Mouse (Mus musculus) midbrain, embryonic 12.5 days (tissue): ENCODE results near the gene Shisa9. TPM values are rescaled to one million over a fixed set of nuclear protein-coding genes. Genes with fewer than 3 reads are reported as not detected.
A peak's percentile ranks its signal among the peaks of the same experiment; 100 is the strongest.

ENCODE experiments used
- ATAC-seq: fragments of 200-750 bp; cut with Nextera tagmentation; 2 replicates; pipeline ENCODE4 v1.8.0; 2017; ENCODE audit warnings: low read depth, moderate TSS enrichment, moderate library complexity; ENCODE audit not compliant: low FRiP score
- H3K27ac ChIP-seq: fragments of 300-500 bp; sonication (generic); replicated peaks from 2 replicates; pipeline ENCODE4 v1.5.1; 2016; ENCODE audit warnings: mild to moderate bottlenecking
- H3K27me3 ChIP-seq: fragments of 300-500 bp; sonication (generic); 2 replicates; pipeline ENCODE4 v1.6.1; 2016; ENCODE audit warnings: mild to moderate bottlenecking
- H3K36me3 ChIP-seq: fragments of 300-500 bp; sonication (generic); 2 replicates; pipeline ENCODE4 v1.6.1; 2016
- H3K4me1 ChIP-seq: fragments of 300-500 bp; sonication (generic); 2 replicates; pipeline ENCODE4 v1.6.1; 2016
- H3K4me2 ChIP-seq: fragments of 300-500 bp; sonication (generic); replicated peaks from 2 replicates; pipeline ENCODE4 v1.6.1; 2016; ENCODE audit warnings: mild to moderate bottlenecking, moderate library complexity
- H3K4me3 ChIP-seq: fragments of 300-500 bp; sonication (generic); 2 replicates; pipeline ENCODE4 v1.5.1; 2016; ENCODE audit warnings: mild to moderate bottlenecking
- H3K9ac ChIP-seq: fragments of 300-500 bp; sonication (generic); replicated peaks from 2 replicates; pipeline ENCODE4 v1.6.1; 2016; ENCODE audit warnings: mild to moderate bottlenecking, moderate library complexity
- H3K9me3 ChIP-seq: fragments of 300-500 bp; sonication (generic); 2 replicates; pipeline ENCODE4 v1.6.1; 2016; ENCODE audit warnings: mild to moderate bottlenecking
- WGBS: fragments of 180-500 bp; shearing (Covaris S2); methylation state at CpG from one replicate; pipeline ENCODE4 v1.1.7; 2016; 5-methylcytosine and 5-hydroxymethylcytosine counted together
- polyA plus RNA-seq: library from polyadenylated mRNA; unstranded; fragments of >200 nt; fragmentation: Nextera tagmentation; extraction: Ambion mirVana; gene quantifications from 2 replicates; pipeline ENCODE4 v1.2.1, GENCODE M21; 2016

Gene Shisa9
- polyA plus RNA-seq, 1 experiment from 2014 or later: 1.8 TPM

- H3K36me3 ChIP-seq: no peaks in the 10 kb centered on the region
- H3K27ac ChIP-seq: peak overlapping the region; percentile 43; the same call in 1 of the 2 replicates
- H3K4me2 ChIP-seq: no peak overlapping the region
- no peak overlapping the region for H3K4me3 ChIP-seq
- H3K4me1 ChIP-seq: peaks cover 13% of the 10 kb centered on the region
- ATAC-seq: peak; percentile 60
- H3K9me3 ChIP-seq: no peaks in the 10 kb centered on the region
- H3K27me3 ChIP-seq: no peaks in the 10 kb centered on the region
- no peak overlapping the region for H3K9ac ChIP-seq
- 50% methylated on average over 2 of the region's 2 CpGs for WGBS
These were observed 92.8 kb downstream of the Shisa9 start for GRCm38 (mm10) chr16:12076700-12077099.

GRCm38 (mm10) chr16:12083082-12083481 lies 99.2 kb downstream of the Shisa9 start:
- ATAC-seq: no peak
- Histone ChIP-seq H3K27ac (no peak overlapping the region), H3K36me3 (no peaks in the 10 kb centered on the region), H3K4me2 (no peak overlapping the region), H3K4me3 (no peak overlapping the region), H3K27me3 (no peaks in the 10 kb centered on the region), H3K9me3 (no peaks in the 10 kb centered on the region), H3K9ac (no peak overlapping the region), H3K4me1 (no peaks in the 10 kb centered on the region)
- 92% methylated on average over 2 of the region's 2 CpGs for WGBS

DNA sequence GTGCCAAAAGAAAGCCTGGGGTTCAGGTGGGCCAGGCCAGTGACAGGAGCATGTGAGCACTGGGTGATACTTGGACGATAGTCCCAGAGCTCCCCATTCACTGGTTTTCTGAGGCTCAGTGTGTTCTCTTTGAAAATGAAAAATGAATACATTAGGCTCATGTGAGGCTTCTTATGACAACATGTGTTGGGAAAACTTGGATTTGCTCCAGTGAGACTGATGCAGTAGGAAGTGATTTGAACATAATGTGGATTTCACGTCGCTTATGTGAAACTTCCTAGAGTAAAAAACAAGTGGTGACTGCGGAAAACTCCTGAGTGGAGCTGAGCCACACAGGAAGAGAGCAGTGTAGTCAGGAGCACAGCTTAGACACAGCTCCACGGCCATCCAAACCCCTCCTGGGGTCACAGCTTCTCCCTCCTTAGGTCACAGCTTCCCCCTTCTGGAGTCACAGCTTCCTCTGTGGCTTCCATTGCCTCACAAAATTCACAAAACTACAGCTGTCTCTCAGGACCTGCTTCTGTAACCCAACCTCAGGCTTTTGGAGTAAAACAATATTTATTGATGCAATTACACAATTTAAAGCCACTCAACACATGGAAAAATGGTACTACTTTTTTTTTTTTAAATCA lies 106.8 kb downstream of the Shisa9 start:
- Histone ChIP-seq H3K4me3 (no peak overlapping the region), H3K9ac (no peak overlapping the region), H3K4me1 (no peaks in the 10 kb centered on the region), H3K27ac (no peak overlapping the region), H3K9me3 (no peaks in the 10 kb centered on the region), H3K4me2 (no peak overlapping the region), H3K36me3 (no peaks in the 10 kb centered on the region), H3K27me3 (no peaks in the 10 kb centered on the region)
- ATAC-seq: no peak
- 77% methylated on average over 5 of the region's 5 CpGs for WGBS

DNA sequence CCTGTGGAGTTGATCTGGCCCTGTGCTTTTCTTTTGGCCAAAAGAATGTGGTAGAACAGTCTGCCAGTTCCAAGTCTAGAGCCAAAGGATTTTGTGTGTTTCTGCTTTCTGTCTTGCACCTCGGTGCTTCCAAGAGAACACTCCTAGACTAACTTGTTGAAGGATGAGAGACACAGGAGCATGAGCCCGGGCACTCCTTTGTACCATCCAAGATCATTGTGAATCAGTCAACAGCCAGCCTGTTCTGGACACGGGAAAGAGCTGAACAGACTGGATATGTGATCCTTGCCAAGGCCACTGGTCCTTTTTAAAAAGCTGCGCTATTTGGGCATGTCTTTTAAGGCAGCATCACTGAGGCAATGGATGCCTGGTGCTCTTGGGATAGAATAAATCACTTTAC lies 109.3 kb downstream of the Shisa9 start:
- Histone ChIP-seq H3K27ac (no peak overlapping the region), H3K9me3 (no peaks in the 10 kb centered on the region), H3K4me3 (no peak overlapping the region), H3K4me1 (no peaks in the 10 kb centered on the region), H3K27me3 (no peaks in the 10 kb centered on the region), H3K36me3 (no peaks in the 10 kb centered on the region), H3K9ac (no peak overlapping the region), H3K4me2 (no peak overlapping the region)
- 87% methylated on average over 4 of the region's 4 CpGs for WGBS
- ATAC-seq: no peak

- H3K27me3 ChIP-seq: no peaks in the 10 kb centered on the region
- H3K9me3 ChIP-seq: no peaks in the 10 kb centered on the region
- H3K27ac ChIP-seq: no peak overlapping the region
- H3K36me3 ChIP-seq: no peaks in the 10 kb centered on the region
- WGBS: 86% methylated on average over 7 of the region's 7 CpGs
- ATAC-seq: no peak
- no peaks in the 10 kb centered on the region for H3K4me1 ChIP-seq
- no peak overlapping the region for H3K4me2 ChIP-seq
- H3K9ac ChIP-seq: no peak overlapping the region
- no peak overlapping the region for H3K4me3 ChIP-seq
These were observed 110.9 kb downstream of the Shisa9 start for GRCm38 (mm10) chr16:12094784-12095315.

DNA sequence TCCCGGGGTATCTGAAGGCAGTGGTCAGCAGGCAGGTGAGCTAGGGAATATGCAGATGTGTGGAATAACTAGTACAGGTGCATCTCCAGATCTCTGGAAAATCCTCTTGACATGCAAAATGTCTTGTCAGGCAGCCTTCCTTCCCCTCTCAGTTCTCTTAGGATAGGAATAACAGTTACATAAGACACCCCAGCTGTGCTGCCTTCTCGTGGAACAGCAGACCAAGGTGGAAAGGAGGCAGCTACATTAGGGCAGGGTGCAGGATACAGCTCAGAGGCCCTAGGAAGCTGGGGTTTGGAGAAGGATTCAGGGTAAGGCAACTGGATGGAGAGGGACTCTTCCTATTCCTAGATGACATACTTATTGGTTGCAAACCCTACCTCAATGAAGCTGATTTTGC lies 111.5 kb downstream of the Shisa9 start:
- Histone ChIP-seq H3K9me3 (no peaks in the 10 kb centered on the region), H3K4me2 (no peak overlapping the region), H3K4me3 (no peak overlapping the region), H3K27ac (no peak overlapping the region), H3K36me3 (no peaks in the 10 kb centered on the region), H3K27me3 (no peaks in the 10 kb centered on the region), H3K4me1 (no peaks in the 10 kb centered on the region), H3K9ac (no peak overlapping the region)
- 65% methylated on average over 2 of the region's 2 CpGs for WGBS
- no peak for ATAC-seq

DNA sequence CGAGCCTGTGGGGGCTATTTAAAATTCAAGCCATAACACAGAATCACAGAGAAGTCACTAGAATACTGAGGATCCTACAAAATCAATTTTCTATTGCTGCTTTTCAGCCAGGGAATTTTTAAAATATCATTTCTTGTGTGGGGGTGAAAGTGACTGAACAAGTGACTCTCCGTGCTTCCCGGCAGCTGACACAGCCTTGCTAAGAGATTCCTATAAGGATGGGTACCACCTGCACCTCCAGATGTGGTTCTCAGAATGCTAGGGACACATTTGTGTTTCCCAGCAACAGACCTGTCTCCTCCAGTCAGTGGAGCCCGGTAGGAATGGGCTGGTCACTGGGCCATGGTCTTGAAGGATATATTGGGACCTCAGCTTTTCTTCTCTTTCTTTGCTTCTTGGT lies 124.5 kb downstream of the Shisa9 start:
- Histone ChIP-seq H3K9ac (no peak overlapping the region), H3K27me3 (no peaks in the 10 kb centered on the region), H3K27ac (no peak overlapping the region), H3K36me3 (no peaks in the 10 kb centered on the region), H3K4me2 (no peak overlapping the region), H3K4me3 (no peak overlapping the region), H3K4me1 (no peaks in the 10 kb centered on the region), H3K9me3 (no peaks in the 10 kb centered on the region)
- WGBS: 90% methylated on average over 4 of the region's 4 CpGs
- no peak for ATAC-seq

DNA sequence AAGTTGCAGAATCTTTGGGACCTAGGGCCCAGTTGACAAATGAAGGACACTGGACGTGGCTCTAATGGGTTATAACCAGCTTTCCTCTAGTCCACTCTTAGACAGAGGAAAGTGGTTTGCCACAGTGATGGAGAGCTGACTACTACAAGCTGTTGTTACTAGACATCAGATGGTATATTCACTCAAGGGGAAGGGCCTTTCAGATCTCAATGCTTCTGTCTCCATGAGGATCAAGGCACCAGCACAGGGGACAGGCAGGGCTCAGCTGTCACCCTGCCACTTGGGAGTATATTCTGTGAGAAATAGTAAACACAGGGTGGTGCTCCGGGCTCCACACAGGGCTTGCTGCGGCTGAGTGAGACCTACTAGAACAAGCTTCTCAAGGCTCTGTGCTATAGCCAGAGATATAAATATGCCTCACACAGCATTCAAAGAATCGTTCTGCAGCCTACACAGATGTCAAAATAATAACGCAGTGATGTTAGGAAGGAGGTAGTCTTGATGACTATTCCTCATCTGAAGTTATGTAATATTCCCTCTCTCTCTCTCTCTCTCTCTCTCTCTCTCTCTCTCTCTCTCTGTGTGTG lies 127.0 kb downstream of the Shisa9 start:
- Histone ChIP-seq H3K27ac (no peak overlapping the region), H3K27me3 (no peaks in the 10 kb centered on the region), H3K4me3 (no peak overlapping the region), H3K36me3 (no peaks in the 10 kb centered on the region), H3K4me1 (peaks cover 5% of the 10 kb centered on the region; the same call in 1 of the 2 replicates), H3K4me2 (no peak overlapping the region), H3K9me3 (no peaks in the 10 kb centered on the region), H3K9ac (no peak overlapping the region)
- WGBS: 86% methylated on average over 5 of the region's 5 CpGs
- ATAC-seq: no peak

DNA sequence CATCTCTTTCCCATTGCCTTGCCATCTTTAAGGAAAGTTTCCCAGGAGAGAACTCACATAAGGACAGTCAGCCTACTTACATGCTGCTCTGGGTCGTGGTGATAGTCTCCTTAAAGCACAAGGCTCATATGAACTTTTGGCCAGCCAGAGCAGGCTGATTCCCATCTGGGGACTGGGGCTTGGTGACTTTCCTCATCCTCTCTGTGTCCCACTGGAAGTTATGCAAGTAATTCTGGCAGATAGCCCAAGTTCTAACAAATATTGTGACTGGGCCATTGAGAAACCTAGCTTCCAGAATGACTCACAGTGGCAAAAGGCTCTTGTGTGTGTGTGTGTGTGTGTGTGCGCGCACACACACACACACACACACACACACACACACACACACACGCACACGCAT lies 130.5 kb downstream of the Shisa9 start:
- H3K36me3 ChIP-seq: no peaks in the 10 kb centered on the region
- H3K4me3 ChIP-seq: no peak overlapping the region
- no peak overlapping the region for H3K27ac ChIP-seq
- H3K27me3 ChIP-seq: no peaks in the 10 kb centered on the region
- H3K9ac ChIP-seq: no peak overlapping the region
- H3K4me1 ChIP-seq: peaks cover 5% of the 10 kb centered on the region; the same call in 1 of the 2 replicates
- 88% methylated on average over 5 of the region's 5 CpGs for WGBS
- no peak for ATAC-seq
- H3K9me3 ChIP-seq: no peaks in the 10 kb centered on the region
- no peak overlapping the region for H3K4me2 ChIP-seq

- H3K9ac ChIP-seq: no peak overlapping the region
- peak; percentile 66 for ATAC-seq
- H3K9me3 ChIP-seq: no peaks in the 10 kb centered on the region
- H3K4me2 ChIP-seq: no peak overlapping the region
- H3K4me3 ChIP-seq: no peak overlapping the region
- H3K27me3 ChIP-seq: no peaks in the 10 kb centered on the region
- no peaks in the 10 kb centered on the region for H3K36me3 ChIP-seq
- no peak overlapping the region for H3K27ac ChIP-seq
- 35% methylated on average over 7 of the region's 7 CpGs for WGBS
- peaks cover 5% of the 10 kb centered on the region; the same call in 1 of the 2 replicates for H3K4me1 ChIP-seq
These were observed 131.3 kb downstream of the Shisa9 start for GRCm38 (mm10) chr16:12115040-12115856.

DNA sequence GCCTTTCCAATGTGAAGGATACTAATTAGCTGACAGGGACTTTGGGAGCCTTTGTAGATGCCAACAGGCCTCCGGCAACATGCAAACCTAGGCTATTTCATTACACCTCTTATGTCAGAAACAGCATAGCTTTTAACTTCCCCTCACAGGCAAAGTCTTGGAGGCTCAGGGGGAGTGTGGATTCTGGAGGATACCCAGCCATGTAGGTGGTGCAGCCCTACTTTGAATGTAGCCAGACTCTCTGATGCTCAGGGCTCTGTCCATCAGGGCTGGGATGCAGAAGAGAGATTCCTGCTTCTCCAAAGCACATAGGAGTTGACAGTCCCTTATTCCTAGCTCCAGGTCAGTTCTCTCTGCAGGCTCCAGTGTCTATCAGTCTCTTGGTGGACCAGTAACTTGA lies 133.0 kb downstream of the Shisa9 start:
- Histone ChIP-seq H3K27me3 (no peaks in the 10 kb centered on the region), H3K9me3 (no peaks in the 10 kb centered on the region), H3K9ac (no peak overlapping the region), H3K27ac (no peak overlapping the region), H3K4me2 (no peak overlapping the region), H3K4me3 (no peak overlapping the region), H3K36me3 (no peaks in the 10 kb centered on the region), H3K4me1 (peaks cover 5% of the 10 kb centered on the region; the same call in 1 of the 2 replicates)
- WGBS: 89% methylated on average over 1 of the region's 1 CpGs
- ATAC-seq: no peak

GRCm38 (mm10) chr16:12119463-12119862 lies 135.6 kb downstream of the Shisa9 start:
- WGBS: 85% methylated on average over 3 of the region's 3 CpGs
- H3K4me2 ChIP-seq: no peak overlapping the region
- no peak overlapping the region for H3K27ac ChIP-seq
- no peak overlapping the region for H3K9ac ChIP-seq
- no peaks in the 10 kb centered on the region for H3K9me3 ChIP-seq
- no peaks in the 10 kb centered on the region for H3K27me3 ChIP-seq
- H3K36me3 ChIP-seq: no peaks in the 10 kb centered on the region
- H3K4me3 ChIP-seq: no peak overlapping the region
- no peak for ATAC-seq
- H3K4me1 ChIP-seq: peaks cover 5% of the 10 kb centered on the region; the same call in 1 of the 2 replicates
